ENCODE assay signal across 21 mouse cellular contexts in genomic region chr9:42837498-42837897, GRCm38 (mm10).
DNase-seq lines count a peak whose midpoint lies in the region; ATAC-seq and TF ChIP-seq lines count a peak whose summit lies in the region.
"Had no signal": no experiment of that assay in that cellular context is flagged by ENCODE, and none has a peak within 500 bp of the region (broad histone marks: within the 10 kb centered on the region; RNA-seq: fewer than 3 reads in every experiment).

No protein-coding gene starts in this region.

- H3K27me3 ChIP-seq in liver, adult 2 months (ENCODE audit: control insufficient read depth, insufficient read depth, low read length): no peaks in the 10 kb centered on the region
- H3K27me3 ChIP-seq in liver, postnatal 0 days (ENCODE audit: insufficient read depth, low read length): no peaks in the 10 kb centered on the region
- H3K27me3 ChIP-seq in splenic B cell, adult 2 months (ENCODE audit: control insufficient read depth, insufficient read depth, low read length, poor library complexity, severe bottlenecking): no peaks in the 10 kb centered on the region
- H3K27me3 ChIP-seq: embryonic facial prominence, embryonic 12.5 days; hindbrain, embryonic 15.5 days had no signal

- H3K9ac ChIP-seq in liver, adult 2 months (ENCODE audit: low read depth, low read length): no peak overlapping the region
- no peak overlapping the region for H3K9ac ChIP-seq in liver, postnatal 0 days (replicated peaks)
- H3K9ac ChIP-seq: embryonic facial prominence, embryonic 12.5 days; heart, embryonic 12.5 days; hindbrain, embryonic 15.5 days had no signal

- no peak overlapping the region for H3K4me2 ChIP-seq in liver, postnatal 0 days (ENCODE audit: low read depth, low read length)
- H3K4me2 ChIP-seq: embryonic facial prominence, embryonic 12.5 days; heart, embryonic 12.5 days; hindbrain, embryonic 15.5 days had no signal

- H3K9me3 ChIP-seq in liver, postnatal 0 days (ENCODE audit: low read length): no peaks in the 10 kb centered on the region
- H3K9me3 ChIP-seq: embryonic facial prominence, embryonic 12.5 days; heart, embryonic 12.5 days; hindbrain, embryonic 15.5 days had no signal

- DNase-seq in liver, adult 2 months (ENCODE audit: extremely low read depth, low read depth, low spot score): peak; percentile 16
- no peak for DNase-seq in liver, postnatal 0 days
- DNase-seq in thymus, postnatal 0 days (ENCODE audit: low spot score): peak; percentile 8
- no peak for DNase-seq in thymus, postnatal 14 days
- DNase-seq in splenic B cell, adult 2 months (ENCODE audit: low read depth, low spot score): peak; percentile 3
- no peak for DNase-seq in adipocyte (ENCODE audit: low spot score)
- no peak for DNase-seq in embryo, embryonic 9.5 days (ENCODE audit: extremely low spot score)
- DNase-seq: adrenal gland, adult 2 months; adrenal gland, postnatal 25 days; cerebellum, adult 2 months; cerebellum, postnatal 10 days; embryo, embryonic 11 days; gastrocnemius, postnatal 10 days; heart, adult 2 months; heart, postnatal 36 days had no signal

- no peak for TF ChIP-seq EP300 in liver, postnatal 0 days (IDR thresholded peaks at IDR 0.05; ENCODE audit: low read depth)

- H3K79me2 ChIP-seq in liver, adult 2 months (ENCODE audit: control insufficient read depth, insufficient read depth, low read length): no peaks in the 10 kb centered on the region

- TF ChIP-seq CTCF in liver, adult 2 months (IDR thresholded peaks at IDR 0.05; ENCODE audit: low read depth, low read length): no peak
- TF ChIP-seq CTCF in liver, postnatal 0 days (IDR thresholded peaks at IDR 0.05; ENCODE audit: low read depth): no peak

- no peak for TF ChIP-seq POLR2A in liver, adult 2 months (IDR thresholded peaks at IDR 0.05; ENCODE audit: extremely low read depth, insufficient read depth, low read length)

- H3K36me3 ChIP-seq in liver, adult 2 months (ENCODE audit: control insufficient read depth, insufficient read depth, low read length): no peaks in the 10 kb centered on the region
- H3K36me3 ChIP-seq in liver, postnatal 0 days (replicated peaks; ENCODE audit: insufficient read depth, low read length): no peaks in the 10 kb centered on the region
- H3K36me3 ChIP-seq in splenic B cell, adult 2 months (ENCODE audit: control insufficient read depth, insufficient read depth, low read length, poor library complexity, severe bottlenecking): no peaks in the 10 kb centered on the region
- H3K36me3 ChIP-seq: embryonic facial prominence, embryonic 12.5 days; heart, embryonic 12.5 days; hindbrain, embryonic 15.5 days had no signal

- H3K4me3 ChIP-seq in liver, adult 2 months (ENCODE audit: insufficient read depth, low read depth, low read length): no peak overlapping the region
- H3K4me3 ChIP-seq in liver, postnatal 0 days (ENCODE audit: low read depth, low read length): no peak overlapping the region
- H3K4me3 ChIP-seq: embryonic facial prominence, embryonic 12.5 days; heart, adult 2 months; heart, embryonic 12.5 days; hindbrain, embryonic 15.5 days had no signal

- H3K4me1 ChIP-seq in liver, adult 2 months (ENCODE audit: control insufficient read depth, insufficient read depth, low read length): no peaks in the 10 kb centered on the region
- peaks cover 7% of the 10 kb centered on the region for H3K4me1 ChIP-seq in liver, postnatal 0 days (ENCODE audit: insufficient read depth)
- H3K4me1 ChIP-seq: embryonic facial prominence, embryonic 12.5 days; heart, embryonic 12.5 days had no signal

- no peak overlapping the region for H3K27ac ChIP-seq in liver, adult 2 months (replicated peaks; ENCODE audit: insufficient read depth, low read depth, low read length)
- H3K27ac ChIP-seq in liver, postnatal 0 days (ENCODE audit: low read depth): no peak overlapping the region
- H3K27ac ChIP-seq: embryonic facial prominence, embryonic 12.5 days; heart, adult 2 months; hindbrain, embryonic 15.5 days had no signal

- ATAC-seq in liver, postnatal 0 days: no peak
- ATAC-seq in granulocyte monocyte progenitor cell, adult 5-6 weeks (replicated peaks; ENCODE audit: poor library complexity, severe bottlenecking): peak; percentile 85
- ATAC-seq: forebrain, embryonic 16.5 days; Patski had no signal

- 70% methylated on average over 6 of the region's 6 CpGs for WGBS in liver, adult 2 months
- WGBS in liver, postnatal 0 days (ENCODE audit: insufficient replicate concordance): 29% methylated on average over 6 of the region's 6 CpGs

Comparison
In these comparisons a context has a peak if more than half of its experiments do, and no peak if none do; other contexts are left out.
1. DNase-seq: peak in liver, adult 2 months (single experiment), thymus, postnatal 0 days (single experiment) and splenic B cell, adult 2 months (single experiment); none in liver, postnatal 0 days (single experiment), thymus, postnatal 14 days (single experiment), adipocyte (single experiment) and embryo, embryonic 9.5 days (single experiment).